Mouse (Mus musculus) MEL (cell line): ENCODE measurements at regions not wholly inside any gene's neighbourhood (a gene's known extent, or its start where the extent isn't known, plus 50 kb on each side); places are given as distances from the start of the nearest gene placed in this dataset.

Experiments used
- DNase-seq: peaks from one replicate; pipeline ENCODE4 v3.0.0; 2011; ENCODE audit warnings: low read depth, low spot score
- H3K27ac ChIP-seq: 2 replicates; pipeline ENCODE4 v1.5.1; 2012; ENCODE audit warnings: low read depth, mild to moderate bottlenecking, control low read depth, low read length, moderate library complexity; ENCODE audit not compliant: control insufficient read depth
- H3K27me3 ChIP-seq, 2 experiments: fragments of 150-350 bp in 1 of 2; sonication (generic) in 1 of 2; 2 replicates each; pipeline ENCODE4 v1.6.1; 2012; ENCODE audit warnings: low read length in 2 of 2, mild to moderate bottlenecking in 2 of 2, improper control_type of control experiment in 1 of 2, moderate library complexity in 1 of 2; ENCODE audit not compliant: insufficient read depth in 2 of 2, control insufficient read depth in 1 of 2
- H3K36me3 ChIP-seq, 2 experiments: 2 replicates each; pipeline ENCODE4 v1.6.1; 2012 to 2014; ENCODE audit warnings: low read length in 2 of 2, improper control_type of control experiment in 1 of 2, inconsistent platforms in 1 of 2, mild to moderate bottlenecking in 1 of 2; ENCODE audit not compliant: insufficient read depth in 2 of 2, control insufficient read depth in 1 of 2
- H3K4me1 ChIP-seq, 2 experiments: fragments of 150-350 bp in 1 of 2; sonication (generic) in 1 of 2; 2 replicates each; pipeline ENCODE4 v1.6.1; 2012; ENCODE audit warnings: low read length in 2 of 2, improper control_type of control experiment in 1 of 2, mild to moderate bottlenecking in 1 of 2; ENCODE audit not compliant: insufficient read depth in 2 of 2, control insufficient read depth in 1 of 2
- H3K4me3 ChIP-seq, 2 experiments: fragments of 150-350 bp in 1 of 2; sonication (generic) in 1 of 2; 2 replicates each; pipeline ENCODE4 v1.5.1; 2012; ENCODE audit warnings: low read depth in 2 of 2, low read length in 2 of 2, mild to moderate bottlenecking in 2 of 2, moderate library complexity in 2 of 2, control low read depth in 1 of 2, improper control_type of control experiment in 1 of 2; ENCODE audit not compliant: control insufficient read depth in 1 of 2, insufficient read depth in 1 of 2
- H3K79me2 ChIP-seq: 2 replicates; pipeline ENCODE4 v1.6.1; 2012; ENCODE audit warnings: mild to moderate bottlenecking, low read length, moderate library complexity; ENCODE audit not compliant: control insufficient read depth, poor library complexity, insufficient read depth
- H3K9ac ChIP-seq: 2 replicates; pipeline ENCODE4 v1.6.1; 2012; ENCODE audit warnings: low read depth, mild to moderate bottlenecking, control low read depth, low read length, moderate library complexity; ENCODE audit not compliant: control insufficient read depth, poor library complexity, severe bottlenecking
- H3K9me3 ChIP-seq: fragments of 150-350 bp; sonication (generic); replicated peaks from 2 replicates; pipeline ENCODE4 v1.6.1; 2012; ENCODE audit warnings: mild to moderate bottlenecking, low read length, improper control_type of control experiment, moderate library complexity; ENCODE audit not compliant: insufficient read depth
- CTCF ChIP-seq, 3 experiments: IDR thresholded peaks in 2 of 3; conservative IDR thresholded peaks in 1 of 3; 2 replicates each; pipeline ENCODE4 v1.5.1; 2011 to 2012; ENCODE audit warnings: low read length in 3 of 3, low read depth in 2 of 3, mild to moderate bottlenecking in 2 of 3, improper control_type of control experiment in 1 of 3, inconsistent platforms in 1 of 3, mixed read lengths in 1 of 3, moderate library complexity in 1 of 3; ENCODE audit not compliant: control insufficient read depth in 1 of 3, insufficient read depth in 1 of 3, poor library complexity in 1 of 3, severe bottlenecking in 1 of 3
- ELF1 ChIP-seq: IDR thresholded peaks from 2 replicates; pipeline ENCODE4 v1.6.1; 2014; ENCODE audit warnings: low read depth, mild to moderate bottlenecking, inconsistent platforms, low read length, improper control_type of control experiment, moderate library complexity
- ETS1 ChIP-seq: IDR thresholded peaks from 2 replicates; pipeline ENCODE4 v1.6.1; 2012; ENCODE audit warnings: low read depth, mild to moderate bottlenecking, inconsistent platforms, low read length, improper control_type of control experiment, moderate library complexity
- KAT2A ChIP-seq: conservative IDR thresholded peaks from 2 replicates; pipeline ENCODE4 v1.6.1; 2012; ENCODE audit warnings: low read depth, low read length, improper control_type of control experiment, inconsistent platforms
- MAFK ChIP-seq: IDR thresholded peaks from 2 replicates; pipeline ENCODE4 v1.6.1; 2011; ENCODE audit warnings: low read depth, mild to moderate bottlenecking, low read length, improper control_type of control experiment, borderline replicate concordance
- MAZ ChIP-seq: IDR thresholded peaks from 2 replicates; pipeline ENCODE4 v1.6.1; 2012; ENCODE audit warnings: low read depth, mild to moderate bottlenecking, inconsistent platforms, low read length, improper control_type of control experiment
- RCOR1 ChIP-seq: IDR thresholded peaks from 2 replicates; pipeline ENCODE4 v1.6.1; 2012; ENCODE audit warnings: low read depth, mild to moderate bottlenecking, inconsistent platforms, low read length, improper control_type of control experiment
- SMC3 ChIP-seq: IDR thresholded peaks from 2 replicates; pipeline ENCODE4 v1.6.1; 2011; ENCODE audit warnings: low read depth, low read length, improper control_type of control experiment
- TBP ChIP-seq: IDR thresholded peaks from 2 replicates; pipeline ENCODE4 v1.8.0; 2011; ENCODE audit warnings: low read depth, low read length, improper control_type of control experiment
- USF2 ChIP-seq, 2 experiments: IDR thresholded peaks; 2 replicates each; pipeline ENCODE4 v1.6.1; 2011 to 2012; ENCODE audit warnings: improper control_type of control experiment in 2 of 2, low read length in 2 of 2, borderline replicate concordance in 1 of 2, inconsistent platforms in 1 of 2, low read depth in 1 of 2, mild to moderate bottlenecking in 1 of 2; ENCODE audit not compliant: insufficient read depth in 1 of 2
- ZC3H11A ChIP-seq: IDR thresholded peaks from 2 replicates; pipeline ENCODE4 v1.6.1; 2012; ENCODE audit warnings: low read depth, mild to moderate bottlenecking, inconsistent platforms, low read length, improper control_type of control experiment

DNA sequence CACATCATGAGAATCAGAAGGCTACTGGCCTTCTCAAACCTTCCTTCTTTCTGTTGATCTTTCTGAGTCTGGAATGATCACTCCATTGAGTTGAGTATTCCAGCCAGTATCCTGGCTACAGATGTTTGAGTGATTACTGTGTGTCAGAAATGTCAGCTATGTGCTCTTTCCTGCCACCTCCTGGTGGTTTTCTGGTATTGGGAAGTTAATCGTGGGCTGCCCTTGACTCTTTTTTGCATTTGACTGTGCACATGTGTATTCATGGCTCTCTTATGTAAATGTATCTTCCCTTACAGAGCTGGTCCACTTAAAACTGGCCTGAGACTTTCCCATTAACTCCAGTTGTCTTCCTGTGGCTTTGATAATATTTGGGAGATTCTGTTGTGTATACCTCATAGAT lies 86.6 kb upstream of the Vmn1r26 start:
- TF ChIP-seq KAT2A (no peak), MAZ (no peak), ZC3H11A (no peak), CTCF (IDR thresholded peaks at IDR 0.05 in 2 of 3, conservative IDR thresholded peaks at IDR 0.05 in 1 of 3; ENCODE audit: control insufficient read depth in 1 of 3, insufficient read depth in 1 of 3, low read depth in 2 of 3, low read length in 3 of 3, poor library complexity in 1 of 3, severe bottlenecking in 1 of 3) (peak in 1 of 3 experiments; percentile 7; a peak in 1 of 6 replicates), MAFK (no peak), SMC3 (peak; percentile 27), ETS1 (no peak), TBP (no peak), RCOR1 (no peak), USF2 (IDR thresholded peaks at IDR 0.05; ENCODE audit: borderline replicate concordance in 1 of 2, insufficient read depth in 1 of 2, low read depth in 1 of 2, low read length in 2 of 2) (no peak), ELF1 (no peak)
- H3K27ac ChIP-seq: no peak overlapping the region
- no peaks in the 10 kb centered on the region for H3K36me3 ChIP-seq
- no peaks in the 10 kb centered on the region for H3K27me3 ChIP-seq
- H3K79me2 ChIP-seq: no peaks in the 10 kb centered on the region
- DNase-seq: no peak
- H3K9ac ChIP-seq: no peak overlapping the region
- H3K4me3 ChIP-seq: no peak overlapping the region
- no peaks in the 10 kb centered on the region for H3K4me1 ChIP-seq
- H3K9me3 ChIP-seq: no peaks in the 10 kb centered on the region
